Mouse (Mus musculus) frontal cortex, postnatal 36 days (tissue): ENCODE data around the gene Gm20498.
A peak's percentile ranks its signal among the peaks of the same experiment; 100 is the strongest.

ENCODE experiments used
- DNase-seq, 2 experiments: peaks; one replicate each; pipeline ENCODE4 v3.0.0; 2022; ENCODE audit warnings: low spot score in 2 of 2

Gm20498 gene

DNA sequence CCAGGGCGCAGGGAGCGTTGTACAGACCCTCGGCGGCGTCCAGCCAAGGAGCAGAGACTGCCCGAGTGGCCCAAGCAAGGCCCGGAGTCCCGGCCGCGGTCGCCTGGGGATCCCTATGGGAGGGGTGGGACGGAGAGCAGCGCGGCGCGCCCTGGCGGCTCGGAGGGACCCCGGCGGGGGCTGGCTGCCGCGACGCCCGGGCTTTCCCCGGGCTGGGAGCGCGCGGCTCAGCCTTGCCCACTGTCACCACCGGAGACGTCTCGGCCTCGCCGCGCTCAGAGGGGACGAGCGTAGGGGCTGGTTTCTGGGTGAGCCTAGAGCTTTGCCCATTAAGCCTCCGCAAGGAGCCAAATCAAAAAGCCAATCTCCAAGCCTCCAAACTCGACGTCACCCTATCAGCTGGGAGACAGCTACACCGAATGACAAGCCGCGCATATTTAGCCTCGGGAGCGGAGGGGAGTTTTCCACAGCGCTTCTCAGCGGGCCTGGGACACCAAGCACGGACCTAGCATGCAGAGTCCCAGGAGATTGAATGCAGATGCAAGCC lies 199.8 kb downstream of the Gm20498 start, which contains the start of gene Slc8a3:
TSS of gene Slc8a3 (minus strand) at position 306 of the 547 bp plus-strand sequence.
- peak; percentile 66 to 72 for DNase-seq

GRCm38 (mm10) chr12:81331937-81332874 lies 200.5 kb downstream of the Gm20498 start:
- DNase-seq = peak; percentile 59 to 60

DNA sequence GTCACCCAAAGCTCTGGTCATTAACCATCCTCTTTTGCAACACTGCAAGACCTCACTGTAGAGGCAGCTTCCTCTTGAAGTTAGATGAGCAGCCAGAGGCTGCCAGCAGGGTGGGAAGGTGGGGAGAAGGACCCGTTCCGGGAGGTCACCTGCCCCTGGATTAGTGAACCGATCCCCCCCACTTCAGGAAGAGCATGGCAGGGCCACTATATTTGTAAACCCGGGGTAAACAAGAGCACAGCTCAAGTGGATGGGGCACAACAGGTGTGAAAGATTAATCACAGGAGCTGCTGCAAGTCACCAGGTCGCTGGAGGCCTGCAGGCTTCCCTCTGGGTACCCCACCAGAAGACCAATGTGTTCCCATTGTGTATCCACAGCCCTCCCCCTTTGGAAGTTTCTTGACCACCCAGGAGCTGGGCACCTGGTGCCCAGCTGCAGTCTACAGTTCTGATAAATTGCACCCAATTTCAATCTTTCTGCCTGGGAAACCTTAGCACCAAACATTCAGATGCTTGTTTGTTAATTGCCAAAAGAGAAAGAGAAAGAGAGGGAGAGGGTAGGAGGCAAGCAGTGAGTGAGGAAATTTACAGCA lies 201.6 kb downstream of the Gm20498 start:
- DNase-seq = no peak

- DNase-seq = no peak
These were observed 207.7 kb downstream of the Gm20498 start for GRCm38 (mm10) chr12:81324991-81325390.

DNA sequence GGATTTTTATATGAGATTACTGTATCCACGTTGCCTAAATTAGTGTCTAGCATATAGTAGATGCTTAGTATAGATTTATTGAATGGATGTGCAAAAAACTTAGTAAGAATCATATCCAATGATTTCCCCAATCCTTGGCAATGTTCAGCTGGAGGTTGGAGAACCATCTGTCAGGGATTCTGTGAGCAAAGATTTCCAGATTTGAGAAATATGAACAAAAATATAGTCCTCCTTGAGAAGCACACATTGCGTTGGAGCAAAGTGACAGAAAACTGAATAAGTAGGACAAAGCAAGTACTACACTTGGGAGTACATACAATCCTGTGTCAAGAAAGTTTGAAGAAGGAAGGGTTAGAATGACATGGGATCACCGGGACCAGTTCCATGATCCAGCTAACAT lies 208.6 kb downstream of the Gm20498 start:
- peak; percentile 24 to 78 for DNase-seq

DNA sequence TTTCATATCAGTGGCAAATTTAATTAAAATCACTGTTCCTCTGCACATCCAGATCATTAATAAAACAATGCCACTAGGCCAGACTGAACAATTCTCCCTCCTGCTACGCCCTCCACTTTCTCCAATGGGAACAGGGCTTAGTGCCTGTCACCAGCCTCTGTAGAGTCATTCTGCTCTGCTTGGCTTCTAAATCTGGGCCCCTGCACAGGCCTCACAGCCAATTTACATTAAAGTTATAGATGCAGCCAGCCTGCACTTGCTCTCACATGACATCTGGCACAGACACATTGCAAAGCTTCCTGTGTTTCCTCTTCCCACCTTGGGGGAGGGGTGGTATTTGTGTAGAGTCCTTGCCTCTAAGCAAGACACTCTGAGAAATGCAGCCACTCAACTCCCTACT lies 211.7 kb downstream of the Gm20498 start:
- no peak for DNase-seq

DNA sequence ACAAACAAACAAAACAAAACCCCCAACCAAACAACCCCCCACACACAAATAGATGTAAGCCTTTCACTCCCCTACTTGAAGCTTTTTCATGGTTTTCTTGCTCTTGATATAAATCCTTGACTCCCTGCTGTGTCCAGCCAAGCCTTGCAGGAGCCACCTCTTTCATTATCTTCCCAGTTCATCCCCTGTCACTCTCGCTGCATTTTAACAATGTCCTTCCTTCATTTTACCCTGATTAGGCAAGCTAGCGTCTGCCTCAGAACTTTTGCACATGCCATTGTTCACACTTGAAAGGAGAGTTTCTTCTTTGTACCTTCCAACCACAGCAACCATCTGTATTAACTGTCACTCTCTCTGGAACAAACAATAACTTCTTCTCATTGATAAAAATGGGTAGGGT lies 214.9 kb downstream of the Gm20498 start:
- no peak for DNase-seq

DNA sequence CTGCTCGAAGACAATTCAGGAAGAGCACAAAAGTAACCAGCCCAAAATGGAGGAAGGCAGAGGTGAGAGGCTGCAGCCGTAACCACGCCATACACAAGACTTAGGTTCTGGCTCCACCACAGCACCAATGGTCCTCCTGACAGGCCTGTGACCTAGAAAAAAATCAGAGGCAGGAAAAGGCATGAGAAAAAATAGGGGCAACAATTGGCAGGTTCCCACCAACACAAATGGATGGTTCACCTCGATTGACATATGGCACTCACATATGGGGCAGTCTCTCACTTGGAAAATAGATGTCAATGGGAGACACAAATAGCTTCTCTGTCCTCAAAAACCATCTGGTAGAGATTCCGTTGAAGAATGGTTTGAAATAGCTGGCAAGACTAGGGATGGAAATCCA lies 216.8 kb downstream of the Gm20498 start:
- peak in 1 of 2 experiments; percentile 51 for DNase-seq
